Comparison of ENCODE assay signal across 26 mouse cellular contexts in genomic region chr13:6027207-6027606, GRCm38 (mm10).
A peak's percentile ranks its signal among the peaks of the same experiment; 100 is the strongest.
DNase-seq lines count a peak whose midpoint lies in the region; ATAC-seq and TF ChIP-seq lines count a peak whose summit lies in the region.
"Had no signal": no experiment of that assay in that cellular context is flagged by ENCODE, and none has a peak within 500 bp of the region (broad histone marks: within the 10 kb centered on the region; RNA-seq: fewer than 3 reads in every experiment).

No protein-coding gene starts in this region.

- no peaks in the 10 kb centered on the region for H3K9me3 ChIP-seq in stomach, postnatal 0 days (ENCODE audit: control insufficient read depth, low read length)
- no peaks in the 10 kb centered on the region for H3K9me3 ChIP-seq in hindbrain, postnatal 0 days (ENCODE audit: low read length)
- H3K9me3 ChIP-seq: embryonic facial prominence, embryonic 15.5 days; forebrain, embryonic 13.5 days; G1E; heart, embryonic 15.5 days; hindbrain, embryonic 13.5 days had no signal

- no peaks in the 10 kb centered on the region for H3K27me3 ChIP-seq in stomach, postnatal 0 days (ENCODE audit: control insufficient read depth, insufficient read depth, low read length)
- H3K27me3 ChIP-seq in hindbrain, postnatal 0 days (ENCODE audit: insufficient read depth, low read length) = no peaks in the 10 kb centered on the region
- H3K27me3 ChIP-seq: embryonic facial prominence, embryonic 15.5 days; forebrain, embryonic 13.5 days; heart, embryonic 15.5 days; hindbrain, embryonic 13.5 days; Patski had no signal

- no peak overlapping the region for H3K4me3 ChIP-seq in stomach, postnatal 0 days (ENCODE audit: low read depth, low read length)
- no peak overlapping the region for H3K4me3 ChIP-seq in hindbrain, postnatal 0 days (ENCODE audit: low read length)
- H3K4me3 ChIP-seq: embryonic facial prominence, embryonic 15.5 days; forebrain, embryonic 13.5 days; heart, adult 2 months; heart, embryonic 15.5 days; hindbrain, embryonic 13.5 days had no signal

- peak; percentile 65 for TF ChIP-seq EP300 in stomach, postnatal 0 days (optimal IDR thresholded peaks at IDR 0.05)

- H3K36me3 ChIP-seq in stomach, postnatal 0 days (ENCODE audit: control insufficient read depth, insufficient read depth, low read length) = no peaks in the 10 kb centered on the region
- H3K36me3 ChIP-seq in hindbrain, postnatal 0 days (ENCODE audit: insufficient read depth, low read length) = no peaks in the 10 kb centered on the region
- H3K36me3 ChIP-seq: embryonic facial prominence, embryonic 15.5 days; G1E; heart, embryonic 15.5 days; hindbrain, embryonic 13.5 days had no signal

- peak overlapping the region; percentile 59; the same call in 1 of the 2 replicates for H3K27ac ChIP-seq in stomach, postnatal 0 days (replicated peaks)
- no peak overlapping the region for H3K27ac ChIP-seq in hindbrain, postnatal 0 days
- H3K27ac ChIP-seq: embryonic facial prominence, embryonic 15.5 days; forebrain, embryonic 13.5 days; heart, adult 2 months; heart, embryonic 15.5 days; hindbrain, embryonic 13.5 days had no signal

- H3K4me2 ChIP-seq in stomach, postnatal 0 days (replicated peaks; ENCODE audit: low read depth) = no peak overlapping the region
- no peak overlapping the region for H3K4me2 ChIP-seq in hindbrain, postnatal 0 days (ENCODE audit: low read depth, low read length)
- H3K4me2 ChIP-seq: embryonic facial prominence, embryonic 15.5 days; forebrain, embryonic 13.5 days; heart, embryonic 11.5 days; heart, embryonic 15.5 days; hindbrain, embryonic 13.5 days had no signal

- no peak for TF ChIP-seq CTCF in stomach, postnatal 0 days (IDR thresholded peaks at IDR 0.05; ENCODE audit: low read depth)
- no peak for TF ChIP-seq CTCF in hindbrain, postnatal 0 days (IDR thresholded peaks at IDR 0.05; ENCODE audit: low read depth)

- 37% methylated on average over 4 of the region's 4 CpGs for WGBS in stomach, postnatal 0 days
- 88% methylated on average over 4 of the region's 4 CpGs for WGBS in hindbrain, postnatal 0 days

- ATAC-seq in stomach, postnatal 0 days (ENCODE audit: low FRiP score, low TSS enrichment) = peak; percentile 72
- ATAC-seq in hindbrain, postnatal 0 days = no peak
- ATAC-seq: CD4-positive, CD25-positive, alpha-beta regulatory T cell, adult 4 months; forebrain, embryonic 13.5 days; forebrain, postnatal 0 days; intestine, postnatal 0 days; Patski had no signal

- no peak overlapping the region for H3K9ac ChIP-seq in stomach, postnatal 0 days (ENCODE audit: low read length)
- H3K9ac ChIP-seq in hindbrain, postnatal 0 days (replicated peaks; ENCODE audit: low read length) = no peak overlapping the region
- H3K9ac ChIP-seq: embryonic facial prominence, embryonic 15.5 days; forebrain, embryonic 13.5 days; forebrain, postnatal 0 days; heart, embryonic 15.5 days; hindbrain, embryonic 13.5 days had no signal

- peak; percentile 9 for DNase-seq in gastrocnemius, adult 18-20 months (ENCODE audit: low spot score)
- DNase-seq in gastrocnemius, postnatal 10 days = no peak
- peak; percentile 18 for DNase-seq in NIH3T3 (ENCODE audit: low read depth)
- peak; percentile 16 for DNase-seq in fibroblast of lung, adult 2 months (ENCODE audit: low read depth)
- no peak for DNase-seq in stomach, postnatal 0 days (ENCODE audit: low spot score)
- DNase-seq in hindbrain, postnatal 0 days (ENCODE audit: low spot score) = no peak
- no peak for DNase-seq in B cell, adult 2 months
- no peak for DNase-seq in kidney, postnatal 25 days
- DNase-seq: cerebellum, adult 11 months; cerebellum, adult 8-10 months; cerebellum, postnatal 14 days; embryo, embryonic 11 days; gastrocnemius, postnatal 36 days; heart, adult 2 months; heart, postnatal 14 days; kidney, adult 8-10 months had no signal

- no peaks in the 10 kb centered on the region for H3K4me1 ChIP-seq in stomach, postnatal 0 days (replicated peaks; ENCODE audit: control insufficient read depth, insufficient read depth)
- H3K4me1 ChIP-seq in hindbrain, postnatal 0 days (ENCODE audit: insufficient read depth, low read length) = no peaks in the 10 kb centered on the region
- H3K4me1 ChIP-seq: forebrain, embryonic 13.5 days had no signal

Comparison
In these comparisons a context has a peak if more than half of its experiments do, and no peak if none do; other contexts are left out.
1. DNase-seq: peak in gastrocnemius, adult 18-20 months (single experiment), NIH3T3 (single experiment) and fibroblast of lung, adult 2 months (single experiment); none in gastrocnemius, postnatal 10 days (single experiment), stomach, postnatal 0 days (single experiment), hindbrain, postnatal 0 days (single experiment), B cell, adult 2 months (0 of 2) and kidney, postnatal 25 days (0 of 2).